9 mouse cellular contexts compared by ENCODE assay signal in the genomic region with DNA sequence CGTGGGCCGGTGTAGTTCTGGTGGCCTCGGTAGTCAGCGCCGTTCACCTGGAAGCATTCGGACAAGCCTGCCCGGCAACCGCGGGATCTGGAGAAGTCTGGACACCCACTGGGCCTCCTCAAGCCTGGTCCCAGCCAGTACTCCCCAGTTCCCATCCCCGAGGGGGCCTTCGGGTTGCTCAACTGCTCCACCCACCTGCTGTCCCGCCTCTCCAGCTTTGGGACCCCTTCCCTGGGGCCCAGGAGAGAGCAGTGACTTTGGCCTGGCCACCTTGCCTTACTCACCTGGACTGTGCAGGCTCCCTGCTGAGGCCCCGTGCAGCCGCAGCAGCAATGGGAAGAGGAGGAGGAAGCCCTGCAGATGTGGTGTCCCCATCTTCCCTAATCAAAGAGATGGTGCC. TPM values are rescaled to one million over a fixed set of nuclear protein-coding genes. Genes with fewer than 3 reads are reported as not detected.
DNase-seq lines count a peak whose midpoint lies in the region; ATAC-seq and TF ChIP-seq lines count a peak whose summit lies in the region.
"Had no signal": no experiment of that assay in that cellular context is flagged by ENCODE, and none has a peak within 500 bp of the region (broad histone marks: within the 10 kb centered on the region; RNA-seq: fewer than 3 reads in every experiment).

No protein-coding gene starts in this region.

- H3K27me3 ChIP-seq in kidney, postnatal 0 days (ENCODE audit: insufficient read depth, low read length), result peaks cover 36% of the 10 kb centered on the region
- H3K27me3 ChIP-seq in kidney, adult 2 months (replicated peaks; ENCODE audit: control insufficient read depth, insufficient read depth, low read length), result peaks cover 4% of the 10 kb centered on the region; the same call in 1 of the 2 replicates
- H3K27me3 ChIP-seq in limb, embryonic 13.5 days, result peaks cover 86% of the 10 kb centered on the region
- peaks cover 61% of the 10 kb centered on the region for H3K27me3 ChIP-seq in stomach, embryonic 15.5 days (replicated peaks)

- no peak overlapping the region for H3K4me3 ChIP-seq in kidney, postnatal 0 days (replicated peaks; ENCODE audit: low read depth, low read length)
- H3K4me3 ChIP-seq in kidney, adult 2 months (ENCODE audit: insufficient read depth, low read depth, low read length), result no peak overlapping the region
- H3K4me3 ChIP-seq in limb, embryonic 13.5 days, result peak overlapping the region; percentile 42
- H3K4me3 ChIP-seq in stomach, embryonic 15.5 days (replicated peaks), result peak overlapping the region; percentile 31; the same call in 1 of the 2 replicates

- TF ChIP-seq CTCF in kidney, postnatal 0 days (IDR thresholded peaks at IDR 0.05; ENCODE audit: low read depth), result no peak
- no peak for TF ChIP-seq CTCF in kidney, adult 2 months (conservative IDR thresholded peaks at IDR 0.05; ENCODE audit: insufficient read depth, insufficient read length, low read depth, low read length)

- no peak for TF ChIP-seq POLR2A in kidney, adult 2 months (IDR thresholded peaks at IDR 0.05; ENCODE audit: low read depth, low read length)

- H3K4me1 ChIP-seq in kidney, postnatal 0 days (replicated peaks; ENCODE audit: insufficient read depth, low read length), result peaks cover 29% of the 10 kb centered on the region
- H3K4me1 ChIP-seq in kidney, adult 2 months (ENCODE audit: control insufficient read depth, insufficient read depth, low read length), result no peaks in the 10 kb centered on the region
- H3K4me1 ChIP-seq in limb, embryonic 13.5 days, result peaks cover 42% of the 10 kb centered on the region
- H3K4me1 ChIP-seq in stomach, embryonic 15.5 days, result peaks cover 37% of the 10 kb centered on the region

- H3K9me3 ChIP-seq in kidney, postnatal 0 days (replicated peaks; ENCODE audit: low read length), result no peaks in the 10 kb centered on the region
- H3K9me3 ChIP-seq in limb, embryonic 13.5 days, result no peaks in the 10 kb centered on the region
- no peaks in the 10 kb centered on the region for H3K9me3 ChIP-seq in stomach, embryonic 15.5 days

- H3K4me2 ChIP-seq in kidney, postnatal 0 days (ENCODE audit: low read length), result peak overlapping the region; percentile 68
- peak overlapping the region; percentile 68 for H3K4me2 ChIP-seq in limb, embryonic 13.5 days (replicated peaks)
- peak overlapping the region; percentile 65 for H3K4me2 ChIP-seq in stomach, embryonic 15.5 days

- H3K27ac ChIP-seq in kidney, postnatal 0 days, result no peak overlapping the region
- no peak overlapping the region for H3K27ac ChIP-seq in kidney, adult 2 months (ENCODE audit: insufficient read depth, low read depth, low read length)
- H3K27ac ChIP-seq in limb, embryonic 13.5 days, result no peak overlapping the region; the same call in 1 of the 2 replicates
- H3K27ac ChIP-seq in stomach, embryonic 15.5 days, result no peak overlapping the region

- no peak overlapping the region for H3K9ac ChIP-seq in kidney, postnatal 0 days (ENCODE audit: low read depth, low read length)
- H3K9ac ChIP-seq in limb, embryonic 13.5 days, result peak overlapping the region; percentile 53
- no peak overlapping the region for H3K9ac ChIP-seq in stomach, embryonic 15.5 days

- ATAC-seq in kidney, postnatal 0 days (replicated peaks; ENCODE audit: low FRiP score, low read depth), result no peak
- no peak for ATAC-seq in limb, embryonic 13.5 days (ENCODE audit: low FRiP score, low read depth)
- ATAC-seq in stomach, embryonic 15.5 days (ENCODE audit: insufficient read depth, low FRiP score, low read depth), result no peak

- WGBS in kidney, postnatal 0 days, result 6% methylated on average over 14 of the region's 14 CpGs
- 16% methylated on average over 14 of the region's 14 CpGs for WGBS in kidney, adult 2 months
- 4% methylated on average over 14 of the region's 14 CpGs for WGBS in limb, embryonic 13.5 days
- 6% methylated on average over 14 of the region's 14 CpGs for WGBS in stomach, embryonic 15.5 days

- peak; percentile 5 for DNase-seq in adrenal gland, postnatal 14 days
- DNase-seq in adrenal gland, adult (ENCODE audit: inconsistent age in 2 of 2, low spot score in 1 of 2), result no peak
- no peak for DNase-seq in kidney, postnatal 0 days (ENCODE audit: low spot score)
- no peak for DNase-seq in kidney, adult 2 months
- DNase-seq in gastrocnemius, postnatal 25 days, result no peak
- no peak for DNase-seq in thymus, postnatal 4 days
- DNase-seq: gastrocnemius, postnatal 14 days had no signal

- H3K36me3 ChIP-seq in kidney, postnatal 0 days (ENCODE audit: insufficient read depth, low read length), result no peaks in the 10 kb centered on the region
- H3K36me3 ChIP-seq in kidney, adult 2 months (ENCODE audit: control insufficient read depth, insufficient read depth, low read length), result no peaks in the 10 kb centered on the region
- H3K36me3 ChIP-seq in limb, embryonic 13.5 days, result no peaks in the 10 kb centered on the region
- H3K36me3 ChIP-seq in stomach, embryonic 15.5 days, result no peaks in the 10 kb centered on the region

RNA-seq across cellular contexts. Expression of gene Kremen2, which starts 1.0 kb away (rescaled TPM):
- not detected in 2 replicates for total RNA-seq in adrenal gland, postnatal 14 days (2021)
- polyA plus RNA-seq in kidney, postnatal 0 days (2015; fragmentation: Nextera tagmentation; extraction: Ambion mirVana), result 0.29 and 0.52 TPM in 2 replicates
- 0.17 and 0.27 TPM in 2 replicates for polyA plus RNA-seq in kidney, adult 2 months (2012; rRNA removed)
- polyA plus RNA-seq in limb, embryonic 13.5 days (2015; fragmentation: Nextera tagmentation; extraction: Ambion mirVana), result 39.5 and 46.3 TPM in 2 replicates
- 0.49 and 0.74 TPM in 2 replicates for polyA plus RNA-seq in stomach, embryonic 15.5 days (2015; fragmentation: Nextera tagmentation; extraction: Ambion mirVana)
- total RNA-seq in gastrocnemius, postnatal 25 days (2021), result not detected
- total RNA-seq: gastrocnemius, postnatal 14 days had no signal

RNA-seq across cellular contexts. Expression of gene Paqr4, which starts 4.0 kb away (rescaled TPM):
- total RNA-seq in adrenal gland, postnatal 14 days (2021), result 11.3 and 14.3 TPM in 2 replicates
- 16.0 and 17.9 TPM in 2 replicates for polyA plus RNA-seq in kidney, postnatal 0 days (2015; fragmentation: Nextera tagmentation; extraction: Ambion mirVana)
- 9.7 and 10.8 TPM in 2 replicates for polyA plus RNA-seq in kidney, adult 2 months (2012; rRNA removed)
- 15.5 and 16.1 TPM in 2 replicates for polyA plus RNA-seq in limb, embryonic 13.5 days (2015; fragmentation: Nextera tagmentation; extraction: Ambion mirVana)
- polyA plus RNA-seq in stomach, embryonic 15.5 days (2015; fragmentation: Nextera tagmentation; extraction: Ambion mirVana), result 22.6 and 23.2 TPM in 2 replicates
- 1 to 10 TPM; 4.4 to 5.2 TPM for total RNA-seq in gastrocnemius, postnatal 25 days (2021)

RNA-seq across cellular contexts. Expression of gene Pkmyt1, which starts 18.5 kb away (rescaled TPM):
- 9.7 and 11.3 TPM in 2 replicates for total RNA-seq in adrenal gland, postnatal 14 days (2021)
- 21.1 and 24.5 TPM in 2 replicates for polyA plus RNA-seq in kidney, postnatal 0 days (2015; fragmentation: Nextera tagmentation; extraction: Ambion mirVana)
- polyA plus RNA-seq in kidney, adult 2 months (2012; rRNA removed), result 4.1 and 5.2 TPM in 2 replicates
- 47.5 and 52.8 TPM in 2 replicates for polyA plus RNA-seq in limb, embryonic 13.5 days (2015; fragmentation: Nextera tagmentation; extraction: Ambion mirVana)
- 47.4 and 49.9 TPM in 2 replicates for polyA plus RNA-seq in stomach, embryonic 15.5 days (2015; fragmentation: Nextera tagmentation; extraction: Ambion mirVana)
- under 1 TPM; 0.67 to 0.83 TPM for total RNA-seq in gastrocnemius, postnatal 25 days (2021)

RNA-seq across cellular contexts. Expression of gene 1520401A03Rik, which starts 22.1 kb away (rescaled TPM):
- 1.9 and 3.8 TPM in 2 replicates for total RNA-seq in adrenal gland, postnatal 14 days (2021)
- 0.05 and 0.30 TPM in 2 replicates for polyA plus RNA-seq in kidney, postnatal 0 days (2015; fragmentation: Nextera tagmentation; extraction: Ambion mirVana)
- 0.05 TPM in 1 of 2 replicates, not detected in the other for polyA plus RNA-seq in kidney, adult 2 months (2012; rRNA removed)
- 2.3 and 3.0 TPM in 2 replicates for polyA plus RNA-seq in limb, embryonic 13.5 days (2015; fragmentation: Nextera tagmentation; extraction: Ambion mirVana)
- 0.06 and 0.22 TPM in 2 replicates for polyA plus RNA-seq in stomach, embryonic 15.5 days (2015; fragmentation: Nextera tagmentation; extraction: Ambion mirVana)
- total RNA-seq in gastrocnemius, postnatal 25 days (2021), result not detected

RNA-seq across cellular contexts. Expression of gene Flywch1, which starts 26.8 kb away (rescaled TPM):
- total RNA-seq in adrenal gland, postnatal 14 days (2021), result 44.4 and 46.4 TPM in 2 replicates
- 74.6 and 74.7 TPM in 2 replicates for polyA plus RNA-seq in kidney, postnatal 0 days (2015; fragmentation: Nextera tagmentation; extraction: Ambion mirVana)
- polyA plus RNA-seq in kidney, adult 2 months (2012; rRNA removed), result 41.7 and 45.2 TPM in 2 replicates
- polyA plus RNA-seq in limb, embryonic 13.5 days (2015; fragmentation: Nextera tagmentation; extraction: Ambion mirVana), result 103 and 107 TPM in 2 replicates
- polyA plus RNA-seq in stomach, embryonic 15.5 days (2015; fragmentation: Nextera tagmentation; extraction: Ambion mirVana), result 48.9 and 50.5 TPM in 2 replicates
- total RNA-seq in gastrocnemius, postnatal 25 days (2021), result 10 to 100 TPM; 33.5 to 34.0 TPM

Comparison
In these comparisons a context has a peak if more than half of its experiments do, and no peak if none do; other contexts are left out.
1. H3K4me3 ChIP-seq: peak in limb, embryonic 13.5 days (single experiment) and stomach, embryonic 15.5 days (single experiment); none in kidney, postnatal 0 days (single experiment) and kidney, adult 2 months (single experiment).
2. RNA of gene Kremen2, which starts 1.0 kb away (polyA plus RNA-seq): 39.5 to 46.3 TPM in limb, embryonic 13.5 days; 0.49 to 0.74 TPM in stomach, embryonic 15.5 days, 0.29 to 0.52 TPM in kidney, postnatal 0 days and 0.17 to 0.27 TPM in kidney, adult 2 months; every median in the first group is over 10 times any median in the second.
3. Peak in every context shown above with its lines, with median percentiles within 50 percentile points of each other: H3K4me2 ChIP-seq.